Mouse (Mus musculus): ENCODE data around the gene Commd2. TPM values are rescaled to one million over a fixed set of nuclear protein-coding genes. Genes with fewer than 3 reads are reported as not detected.

Gene Commd2
- total and polyA plus RNA-seq, 3 experiments = 35.3 to 65.3 (median 53.2) TPM

- TF ChIP-seq USF1 (IDR thresholded peaks at IDR 0.05; ENCODE audit: low read depth, low read length) (no peak), UBTF (IDR thresholded peaks at IDR 0.05; ENCODE audit: low read depth, low read length) (no peak), ZMIZ1 (IDR thresholded peaks at IDR 0.05; ENCODE audit: low read depth, low read length) (no peak), GABPA (IDR thresholded peaks at IDR 0.05; ENCODE audit: insufficient replicate concordance, low read depth, low read length) (no peak), NELFE (IDR thresholded peaks at IDR 0.05; ENCODE audit: low read depth, low read length) (no peak), ZC3H11A (IDR thresholded peaks at IDR 0.05; ENCODE audit: low read depth, low read length) (no peak), CHD2 (IDR thresholded peaks at IDR 0.05; ENCODE audit: low read length) (peak; percentile 49; the same call in 1 of the 2 replicates)
Measured at GRCm38 (mm10) chr3:57673586-57673985, 22.1 kb upstream of the Commd2 start (continued).

GRCm38 (mm10) chr3:57667054-57667723 is 15.7 kb upstream of the Commd2 start:
- Histone ChIP-seq H3K9ac (ENCODE audit: insufficient read depth, low read depth) (no peak overlapping the region), H3K79me2 (replicated peaks; ENCODE audit: control insufficient read depth, extremely low read depth, insufficient read depth, poor library complexity, severe bottlenecking) (no peaks in the 10 kb centered on the region), H3K9me3 (replicated peaks; ENCODE audit: low read length) (no peaks in the 10 kb centered on the region), H3K27me3 (replicated peaks) (no peaks in the 10 kb centered on the region), H3K36me3 (replicated peaks in 1 of 2; ENCODE audit: control insufficient read depth in 1 of 2, insufficient read depth in 1 of 2, low read length in 1 of 2) (no peaks in the 10 kb centered on the region), H3K4me2 (ENCODE audit: insufficient read depth, low read depth, poor library complexity, severe bottlenecking) (peak overlapping the region; percentile 91), H3K4me3 (replicated peaks in 1 of 3; ENCODE audit: low read depth in 2 of 3, low read length in 2 of 3, poor library complexity in 1 of 3) (no peak overlapping the region), H3K4me1 (ENCODE audit: control insufficient read depth in 1 of 2, insufficient read depth in 2 of 2) (peaks cover 0 to 9% of the 10 kb centered on the region in 2 experiments; a peak in 2 of 4 replicates), H3K27ac (ENCODE audit: insufficient read depth, low read depth) (no peak overlapping the region)
- TF ChIP-seq MYC (IDR thresholded peaks at IDR 0.05; ENCODE audit: low read depth, low read length) (peak; percentile 69), SIN3A (IDR thresholded peaks at IDR 0.05; ENCODE audit: low read length) (0 out of 2 replicates have a peak, but pooled peaks have one; percentile 22), ZC3H11A (IDR thresholded peaks at IDR 0.05; ENCODE audit: low read depth, low read length) (peak; percentile 20; the same call in 1 of the 2 replicates), POLR2A (IDR thresholded peaks at IDR 0.05; ENCODE audit: low read depth, low read length) (no peak), ZNF384 (IDR thresholded peaks at IDR 0.05; ENCODE audit: low read depth, low read length) (peak; percentile 6; the same call in 1 of the 2 replicates), CTCF (conservative IDR thresholded peaks at IDR 0.05 in 1 of 2, IDR thresholded peaks at IDR 0.05 in 1 of 2; ENCODE audit: low read depth in 2 of 2, low read length in 2 of 2) (peak; percentile 65 to 84), ELF1 (IDR thresholded peaks at IDR 0.05; ENCODE audit: low read depth, low read length) (no peak), BHLHE40 (IDR thresholded peaks at IDR 0.05; ENCODE audit: low read depth, low read length) (0 out of 2 replicates have a peak, but pooled peaks have one; percentile 4), SMC3 (IDR thresholded peaks at IDR 0.05; ENCODE audit: low read depth, low read length) (peak; percentile 87), RAD21 (IDR thresholded peaks at IDR 0.05; ENCODE audit: low read depth, low read length) (peak; percentile 69), HCFC1 (IDR thresholded peaks at IDR 0.05; ENCODE audit: low read depth, low read length) (no peak)
- dilution Hi-C loops (cut with MboI; ENCODE audit: extremely low pct_ligation_motif_present, extremely low pct_unique_long_range_greater_than_20kb, low sequenced_read_pairs) (no loop called here), in situ Hi-C loops (cut with MboI; ENCODE audit: low pct_ligation_motif_present, low pct_unique_long_range_greater_than_20kb, low sequenced_read_pairs) (loop anchor here (10.0 to 25.0 kb wide), 3 partner anchors 68 to 445 kb away; partner anchors contain the start of gene Rnf13)
- peak; percentile 86 for DNase-seq (ENCODE audit: extremely low read depth)

- Histone ChIP-seq H3K4me3 (replicated peaks in 1 of 3; ENCODE audit: low read depth in 2 of 3, low read length in 2 of 3, poor library complexity in 1 of 3) (no peak overlapping the region), H3K36me3 (replicated peaks in 1 of 2; ENCODE audit: control insufficient read depth in 1 of 2, insufficient read depth in 1 of 2, low read length in 1 of 2) (no peaks in the 10 kb centered on the region), H3K9ac (ENCODE audit: insufficient read depth, low read depth) (no peak overlapping the region), H3K9me3 (replicated peaks; ENCODE audit: low read length) (no peaks in the 10 kb centered on the region), H3K79me2 (replicated peaks; ENCODE audit: control insufficient read depth, extremely low read depth, insufficient read depth, poor library complexity, severe bottlenecking) (no peaks in the 10 kb centered on the region), H3K27me3 (replicated peaks) (no peaks in the 10 kb centered on the region), H3K4me2 (ENCODE audit: insufficient read depth, low read depth, poor library complexity, severe bottlenecking) (no peak overlapping the region), H3K4me1 (ENCODE audit: control insufficient read depth in 1 of 2, insufficient read depth in 2 of 2) (peaks cover 0 to 9% of the 10 kb centered on the region in 2 experiments; a peak in 2 of 4 replicates), H3K27ac (ENCODE audit: insufficient read depth, low read depth) (no peak overlapping the region)
- in situ Hi-C loops (cut with MboI; ENCODE audit: low pct_ligation_motif_present, low pct_unique_long_range_greater_than_20kb, low sequenced_read_pairs) (loop anchor here (10.0 to 25.0 kb wide), 3 partner anchors 69 to 446 kb away; partner anchors contain the start of gene Rnf13), dilution Hi-C loops (cut with MboI; ENCODE audit: extremely low pct_ligation_motif_present, extremely low pct_unique_long_range_greater_than_20kb, low sequenced_read_pairs) (no loop called here)
- TF ChIP-seq CHD2 (IDR thresholded peaks at IDR 0.05; ENCODE audit: low read length) (no peak), CHD1 (IDR thresholded peaks at IDR 0.05; ENCODE audit: low read depth, low read length) (no peak), KAT2A (IDR thresholded peaks at IDR 0.05; ENCODE audit: insufficient replicate concordance, low read length) (no peak), ZNF384 (IDR thresholded peaks at IDR 0.05; ENCODE audit: low read depth, low read length) (peak; percentile 70), MAZ (IDR thresholded peaks at IDR 0.05; ENCODE audit: low read depth, low read length) (no peak)
- DNase-seq (ENCODE audit: extremely low read depth) = no peak
Measured at GRCm38 (mm10) chr3:57665880-57666279, 14.4 kb upstream of the Commd2 start.
